Comparison of ENCODE assay signal across 9 mouse cellular contexts in genomic region chr8:119585901-119586300, GRCm38 (mm10). TPM values are rescaled to one million over a fixed set of nuclear protein-coding genes. Genes with fewer than 3 reads are reported as not detected.
DNase-seq lines count a peak whose midpoint lies in the region; ATAC-seq lines count a peak whose summit lies in the region.
"Had no signal": no experiment of that assay in that cellular context is flagged by ENCODE, and none has a peak within 500 bp of the region (broad histone marks: within the 10 kb centered on the region; RNA-seq: fewer than 3 reads in every experiment).

No protein-coding gene starts in this region.

- H3K27me3 ChIP-seq in heart, embryonic 13.5 days (replicated peaks): no peaks in the 10 kb centered on the region
- H3K27me3 ChIP-seq in embryonic facial prominence, embryonic 10.5 days (replicated peaks; ENCODE audit: low read depth, poor library complexity, severe bottlenecking): peaks cover 19% of the 10 kb centered on the region
- no peaks in the 10 kb centered on the region for H3K27me3 ChIP-seq in midbrain, embryonic 15.5 days (replicated peaks)

- no peaks in the 10 kb centered on the region for H3K9me3 ChIP-seq in heart, embryonic 13.5 days
- H3K9me3 ChIP-seq in embryonic facial prominence, embryonic 10.5 days: no peaks in the 10 kb centered on the region
- no peaks in the 10 kb centered on the region for H3K9me3 ChIP-seq in midbrain, embryonic 15.5 days

- peaks cover 65% of the 10 kb centered on the region for H3K4me1 ChIP-seq in heart, embryonic 13.5 days
- H3K4me1 ChIP-seq in embryonic facial prominence, embryonic 10.5 days: peaks cover 14% of the 10 kb centered on the region
- no peaks in the 10 kb centered on the region for H3K4me1 ChIP-seq in midbrain, embryonic 15.5 days

- no peaks in the 10 kb centered on the region for H3K36me3 ChIP-seq in heart, embryonic 13.5 days
- H3K36me3 ChIP-seq in embryonic facial prominence, embryonic 10.5 days (replicated peaks): no peaks in the 10 kb centered on the region
- no peaks in the 10 kb centered on the region for H3K36me3 ChIP-seq in midbrain, embryonic 15.5 days (replicated peaks)

- H3K27ac ChIP-seq in heart, embryonic 13.5 days (replicated peaks): no peak overlapping the region
- no peak overlapping the region for H3K27ac ChIP-seq in embryonic facial prominence, embryonic 10.5 days (replicated peaks)
- H3K27ac ChIP-seq in midbrain, embryonic 15.5 days: no peak overlapping the region

- H3K9ac ChIP-seq in heart, embryonic 13.5 days: peak overlapping the region; percentile 73
- H3K9ac ChIP-seq in midbrain, embryonic 15.5 days: no peak overlapping the region

- peak overlapping the region; percentile 45 for H3K4me3 ChIP-seq in heart, embryonic 13.5 days
- H3K4me3 ChIP-seq in embryonic facial prominence, embryonic 10.5 days: peak overlapping the region; percentile 53
- peak overlapping the region; percentile 26 for H3K4me3 ChIP-seq in midbrain, embryonic 15.5 days

- H3K4me2 ChIP-seq in heart, embryonic 13.5 days: peak overlapping the region; percentile 72
- H3K4me2 ChIP-seq in midbrain, embryonic 15.5 days: peak overlapping the region; percentile 48

- 20% methylated on average over 24 of the region's 24 CpGs for WGBS in heart, embryonic 13.5 days
- WGBS in embryonic facial prominence, embryonic 10.5 days: 27% methylated on average over 24 of the region's 24 CpGs
- 32% methylated on average over 24 of the region's 24 CpGs for WGBS in midbrain, embryonic 15.5 days

- DNase-seq in heart, postnatal 14 days: no peak
- DNase-seq in embryonic facial prominence, embryonic 10.5 days (ENCODE audit: low spot score): peak; percentile 30
- DNase-seq in urinary bladder, postnatal 25 days (ENCODE audit: low spot score): no peak
- DNase-seq in spleen, postnatal 4 days (ENCODE audit: low spot score in 2 of 2): no peak
- no peak for DNase-seq in right cerebral cortex, adult 2 months (ENCODE audit: low spot score in 2 of 2)

- intact Hi-C loops in heart, postnatal 14 days (cut with DNase I): no loop called here

- ATAC-seq in heart, embryonic 13.5 days (ENCODE audit: extremely low read depth, insufficient number of reproducible peaks, low FRiP score, low TSS enrichment): 0 out of 2 replicates have a peak, but pooled peaks have one; percentile 43
- ATAC-seq in inflammation-experienced regulatory T-cells, adult 6 months: peak; percentile 92
- no peak for ATAC-seq in midbrain, embryonic 15.5 days (replicated peaks)

RNA-seq across cellular contexts. Expression of gene Dnaaf1, which starts 10.9 kb away (rescaled TPM):
- polyA plus RNA-seq in heart, embryonic 13.5 days (2015; fragmentation: Nextera tagmentation; extraction: Ambion mirVana): 0.17 and 0.24 TPM in 2 replicates
- total RNA-seq in heart, postnatal 14 days (2021): under 1 TPM in 1 of 2 experiments, not detected in 1; 0.12 TPM
- polyA plus RNA-seq in embryonic facial prominence, embryonic 10.5 days (2016; fragmentation: Nextera tagmentation; extraction: Ambion mirVana): 0.11 and 0.15 TPM in 2 replicates
- not detected for polyA plus RNA-seq in inflammation-experienced regulatory T-cells, adult 6 months (2017; shearing (Covaris generic))
- polyA plus RNA-seq in midbrain, embryonic 15.5 days (2015; fragmentation: Nextera tagmentation; extraction: Ambion mirVana): 0.54 and 0.55 TPM in 2 replicates

RNA-seq across cellular contexts. Expression of gene Hsdl1, which starts 10.9 kb away (rescaled TPM):
- 31.3 and 32.4 TPM in 2 replicates for polyA plus RNA-seq in heart, embryonic 13.5 days (2015; fragmentation: Nextera tagmentation; extraction: Ambion mirVana)
- 10 to 100 TPM; 17.9 to 20.7 TPM for total RNA-seq in heart, postnatal 14 days (2021)
- polyA plus RNA-seq in embryonic facial prominence, embryonic 10.5 days (2016; fragmentation: Nextera tagmentation; extraction: Ambion mirVana): 42.0 and 43.5 TPM in 2 replicates
- polyA plus RNA-seq in inflammation-experienced regulatory T-cells, adult 6 months (2017; shearing (Covaris generic)): 10 to 100 TPM; 30.3 to 73.9 (median 72.5) TPM
- 212 and 213 TPM in 2 replicates for polyA plus RNA-seq in midbrain, embryonic 15.5 days (2015; fragmentation: Nextera tagmentation; extraction: Ambion mirVana)

RNA-seq across cellular contexts. Expression of gene Taf1c, which starts 19.1 kb away (rescaled TPM):
- polyA plus RNA-seq in heart, embryonic 13.5 days (2015; fragmentation: Nextera tagmentation; extraction: Ambion mirVana): 6.0 and 6.6 TPM in 2 replicates
- total RNA-seq in heart, postnatal 14 days (2021): 1 to 10 TPM; 4.0 to 4.2 TPM
- polyA plus RNA-seq in embryonic facial prominence, embryonic 10.5 days (2016; fragmentation: Nextera tagmentation; extraction: Ambion mirVana): 15.7 and 17.8 TPM in 2 replicates
- 10 to 100 TPM in 2 of 3 experiments, 1 to 10 TPM in 1; 8.3 to 14.8 (median 13.3) TPM for polyA plus RNA-seq in inflammation-experienced regulatory T-cells, adult 6 months (2017; shearing (Covaris generic))
- polyA plus RNA-seq in midbrain, embryonic 15.5 days (2015; fragmentation: Nextera tagmentation; extraction: Ambion mirVana): 16.6 and 17.7 TPM in 2 replicates

RNA-seq across cellular contexts. Expression of gene Adad2, which starts 26.6 kb away (rescaled TPM):
- polyA plus RNA-seq in heart, embryonic 13.5 days (2015; fragmentation: Nextera tagmentation; extraction: Ambion mirVana): not detected in 2 replicates
- total RNA-seq in heart, postnatal 14 days (2021): not detected
- polyA plus RNA-seq in embryonic facial prominence, embryonic 10.5 days (2016; fragmentation: Nextera tagmentation; extraction: Ambion mirVana): 0.27 TPM in 1 of 2 replicates, not detected in the other
- not detected for polyA plus RNA-seq in inflammation-experienced regulatory T-cells, adult 6 months (2017; shearing (Covaris generic))
- 0.23 and 0.31 TPM in 2 replicates for polyA plus RNA-seq in midbrain, embryonic 15.5 days (2015; fragmentation: Nextera tagmentation; extraction: Ambion mirVana)
- total RNA-seq: CH12.LX had no signal

RNA-seq across cellular contexts. Expression of gene Mbtps1, which starts 27.4 kb away (rescaled TPM):
- 69.7 and 72.2 TPM in 2 replicates for polyA plus RNA-seq in heart, embryonic 13.5 days (2015; fragmentation: Nextera tagmentation; extraction: Ambion mirVana)
- 10 to 100 TPM; 54.0 to 54.7 TPM for total RNA-seq in heart, postnatal 14 days (2021)
- polyA plus RNA-seq in embryonic facial prominence, embryonic 10.5 days (2016; fragmentation: Nextera tagmentation; extraction: Ambion mirVana): 120 and 121 TPM in 2 replicates
- 10 to 100 TPM; 32.6 to 52.2 (median 45.6) TPM for polyA plus RNA-seq in inflammation-experienced regulatory T-cells, adult 6 months (2017; shearing (Covaris generic))
- polyA plus RNA-seq in midbrain, embryonic 15.5 days (2015; fragmentation: Nextera tagmentation; extraction: Ambion mirVana): 59.5 and 61.1 TPM in 2 replicates
